Mouse (Mus musculus) lung, postnatal 0 days (tissue): Measurements from ENCODE around the gene Daglb. TPM values are rescaled to one million over a fixed set of nuclear protein-coding genes. Genes with fewer than 3 reads are reported as not detected.
A peak's percentile ranks its signal among the peaks of the same experiment; 100 is the strongest.

Experiments used
- ATAC-seq: fragments of 200-750 bp; cut with Nextera tagmentation; 2 replicates; pipeline ENCODE4 v1.8.0; 2017; ENCODE audit warnings: moderate library complexity
- DNase-seq: peaks from one replicate; pipeline ENCODE4 v3.0.0-alpha.2; 2016; ENCODE audit warnings: low spot score
- H3K27ac ChIP-seq: fragments of 300-500 bp; sonication (generic); 2 replicates; pipeline ENCODE4 v1.5.1; 2014; ENCODE audit warnings: antibody characterized with exemption, mild to moderate bottlenecking, low read length, mixed read lengths
- H3K27me3 ChIP-seq: fragments of 300-500 bp; sonication (generic); replicated peaks from 2 replicates; pipeline ENCODE4 v1.6.1; 2014; ENCODE audit warnings: low read length, mixed read lengths; ENCODE audit not compliant: insufficient read depth
- H3K36me3 ChIP-seq: fragments of 300-500 bp; sonication (generic); 2 replicates; pipeline ENCODE4 v1.6.1; 2014; ENCODE audit warnings: low read length, mixed read lengths; ENCODE audit not compliant: insufficient read depth
- H3K4me1 ChIP-seq: fragments of 300-500 bp; sonication (generic); 2 replicates; pipeline ENCODE4 v1.6.1; 2014; ENCODE audit warnings: antibody characterized with exemption, low read depth, low read length, mixed read lengths; ENCODE audit not compliant: insufficient read depth
- H3K4me2 ChIP-seq: fragments of 300-500 bp; sonication (generic); replicated peaks from 2 replicates; pipeline ENCODE4 v1.6.1; 2014; ENCODE audit warnings: low read depth, mild to moderate bottlenecking, low read length, moderate library complexity, mixed read lengths
- H3K4me3 ChIP-seq: fragments of 300-500 bp; sonication (generic); 2 replicates; pipeline ENCODE4 v1.5.1; 2014; ENCODE audit warnings: low read depth, low read length
- H3K9ac ChIP-seq: fragments of 300-500 bp; sonication (generic); replicated peaks from 2 replicates; pipeline ENCODE4 v1.6.1; 2014; ENCODE audit warnings: low read depth, mild to moderate bottlenecking
- H3K9me3 ChIP-seq: fragments of 300-500 bp; sonication (generic); 2 replicates; pipeline ENCODE4 v1.6.1; 2016; ENCODE audit warnings: low read length, mixed read lengths
- CTCF ChIP-seq: IDR thresholded peaks from 2 replicates; pipeline ENCODE4 v1.5.1; 2016; ENCODE audit warnings: antibody characterized with exemption, mild to moderate bottlenecking
- EP300 ChIP-seq: IDR thresholded peaks from 2 replicates; pipeline ENCODE4 v1.6.1; 2016; ENCODE audit warnings: antibody characterized with exemption, mild to moderate bottlenecking, control low read depth
- WGBS: fragments of 180-500 bp; shearing (Covaris S2); extraction: QIAGEN DNeasy Blood & Tissue Kit; methylation state at CpG from one replicate; pipeline ENCODE4 v1.1.7; 2014; 5-methylcytosine and 5-hydroxymethylcytosine counted together
- polyA plus RNA-seq: library from polyadenylated mRNA; unstranded; fragments of >200 nt; fragmentation: Nextera tagmentation; extraction: Ambion mirVana; gene quantifications from 2 replicates; pipeline ENCODE4 v1.2.1, GENCODE M21; 2015

Gene Daglb
- polyA plus RNA-seq, 1 experiment from 2014 or later: 6.0 TPM

GRCm38 (mm10) chr5:143509737-143510136 is 45.4 kb downstream of the Daglb start:
- no peak overlapping the region for H3K4me3 ChIP-seq
- H3K27me3 ChIP-seq: no peaks in the 10 kb centered on the region
- WGBS: 35% methylated on average over 11 of the region's 11 CpGs
- H3K9ac ChIP-seq: no peak overlapping the region
- no peaks in the 10 kb centered on the region for H3K9me3 ChIP-seq
- H3K4me2 ChIP-seq: no peak overlapping the region
- peaks cover 31% of the 10 kb centered on the region for H3K36me3 ChIP-seq
- DNase-seq: peak; percentile 79
- ATAC-seq: peak; percentile 84
- peaks cover 3% of the 10 kb centered on the region; the same call in 1 of the 2 replicates for H3K4me1 ChIP-seq
- TF ChIP-seq EP300 (no peak), CTCF (no peak)
- H3K27ac ChIP-seq: peak overlapping the region; percentile 33; the same call in 1 of the 2 replicates

- TF ChIP-seq EP300 (no peak), CTCF (no peak)
- H3K4me1 ChIP-seq: peaks cover 3% of the 10 kb centered on the region; the same call in 1 of the 2 replicates
- H3K27me3 ChIP-seq: no peaks in the 10 kb centered on the region
- no peak overlapping the region for H3K9ac ChIP-seq
- H3K36me3 ChIP-seq: peaks cover 31% of the 10 kb centered on the region
- DNase-seq: peak; percentile 55
- H3K9me3 ChIP-seq: no peaks in the 10 kb centered on the region
- 49% methylated on average over 4 of the region's 4 CpGs for WGBS
- no peak overlapping the region for H3K4me3 ChIP-seq
- H3K27ac ChIP-seq: peak overlapping the region; percentile 64
- no peak; the same call in 1 of the 2 replicates for ATAC-seq
- H3K4me2 ChIP-seq: no peak overlapping the region
Measured at GRCm38 (mm10) chr5:143511577-143511976, 47.2 kb downstream of the Daglb start.

- Histone ChIP-seq H3K36me3 (peaks cover 26% of the 10 kb centered on the region), H3K4me1 (peaks cover 3% of the 10 kb centered on the region; the same call in 1 of the 2 replicates), H3K27me3 (no peaks in the 10 kb centered on the region), H3K9ac (no peak overlapping the region), H3K27ac (peak overlapping the region; percentile 64), H3K4me2 (no peak overlapping the region), H3K9me3 (no peaks in the 10 kb centered on the region), H3K4me3 (no peak overlapping the region)
- peak; percentile 51 for DNase-seq
- TF ChIP-seq CTCF (no peak), EP300 (no peak)
- 65% methylated on average over 4 of the region's 4 CpGs for WGBS
- ATAC-seq: peak; percentile 34
Measured at GRCm38 (mm10) chr5:143512305-143512704, 47.9 kb downstream of the Daglb start.

GRCm38 (mm10) chr5:143514878-143515277 is 50.5 kb downstream of the Daglb start:
- H3K4me1 ChIP-seq: peaks cover 15% of the 10 kb centered on the region; the same call in 1 of the 2 replicates
- ATAC-seq (no peak), DNase-seq (no peak)
- TF ChIP-seq CTCF (no peak), EP300 (no peak)
- H3K27ac ChIP-seq: no peak overlapping the region
- H3K36me3 ChIP-seq: peaks cover 23% of the 10 kb centered on the region
- 92% methylated on average over 5 of the region's 5 CpGs for WGBS
- H3K27me3 ChIP-seq: no peaks in the 10 kb centered on the region
- H3K4me3 ChIP-seq: no peak overlapping the region
- no peak overlapping the region for H3K9ac ChIP-seq
- no peaks in the 10 kb centered on the region for H3K9me3 ChIP-seq
- H3K4me2 ChIP-seq: no peak overlapping the region

- H3K4me2 ChIP-seq: no peak overlapping the region
- no peak for TF ChIP-seq CTCF
- TF ChIP-seq EP300: no peak
- H3K4me1 ChIP-seq: peaks cover 24% of the 10 kb centered on the region; the same call in 1 of the 2 replicates
- peaks cover 23% of the 10 kb centered on the region for H3K36me3 ChIP-seq
- no peak overlapping the region for H3K4me3 ChIP-seq
- H3K27me3 ChIP-seq: no peaks in the 10 kb centered on the region
- H3K27ac ChIP-seq: no peak overlapping the region
- H3K9ac ChIP-seq: no peak overlapping the region
- no peaks in the 10 kb centered on the region for H3K9me3 ChIP-seq
- no peak for DNase-seq
- ATAC-seq: no peak
- 86% methylated on average over 11 of the region's 11 CpGs for WGBS
Measured at GRCm38 (mm10) chr5:143517005-143517404, 52.6 kb downstream of the Daglb start.

- Histone ChIP-seq H3K9me3 (no peaks in the 10 kb centered on the region), H3K4me3 (no peak overlapping the region), H3K9ac (no peak overlapping the region), H3K4me1 (peaks cover 22% of the 10 kb centered on the region; the same call in 1 of the 2 replicates), H3K36me3 (peaks cover 23% of the 10 kb centered on the region), H3K27ac (peak overlapping the region; percentile 54; the same call in 1 of the 2 replicates), H3K27me3 (no peaks in the 10 kb centered on the region), H3K4me2 (no peak overlapping the region)
- DNase-seq (peak; percentile 70), ATAC-seq (peak; percentile 65)
- TF ChIP-seq CTCF (peak; percentile 32), EP300 (no peak)
- WGBS: 50% methylated on average over 6 of the region's 6 CpGs
Measured at GRCm38 (mm10) chr5:143517436-143517835, 53.1 kb downstream of the Daglb start.
